Mouse (Mus musculus) limb, embryonic 14.5 days (tissue): Measurements from ENCODE around the gene Vmn1r24. TPM values are rescaled to one million over a fixed set of nuclear protein-coding genes. Genes with fewer than 3 reads are reported as not detected.
"Not testable (repeated sequence)": the region's sequence is repeated elsewhere in the genome, so short reads cannot be mapped to it uniquely, and the experiment has no call there.

Source experiments
- ATAC-seq: fragments of 200-750 bp; cut with Nextera tagmentation; 2 replicates; pipeline ENCODE4 v1.8.0; 2017; ENCODE audit warnings: low read depth, moderate number of reproducible peaks, moderate TSS enrichment; ENCODE audit not compliant: low FRiP score
- DNase-seq: peaks from one replicate; pipeline ENCODE4 v3.0.0-alpha.2; 2015; ENCODE audit warnings: low spot score
- H3K27ac ChIP-seq: fragments of 300-500 bp; sonication (generic); replicated peaks from 2 replicates; pipeline ENCODE4 v1.5.1; 2014; ENCODE audit warnings: low read depth, mild to moderate bottlenecking, low read length, moderate library complexity, mixed read lengths
- H3K27me3 ChIP-seq: fragments of 300-500 bp; sonication (generic); 2 replicates; pipeline ENCODE4 v1.6.1; 2014; ENCODE audit warnings: low read length, mixed read lengths; ENCODE audit not compliant: control insufficient read depth, insufficient read depth
- H3K36me3 ChIP-seq: fragments of 300-500 bp; sonication (generic); 2 replicates; pipeline ENCODE4 v1.6.1; 2014; ENCODE audit warnings: mild to moderate bottlenecking, low read length, moderate library complexity, mixed read lengths; ENCODE audit not compliant: control insufficient read depth, insufficient read depth
- H3K4me1 ChIP-seq: fragments of 300-500 bp; sonication (generic); 2 replicates; pipeline ENCODE4 v1.6.1; 2014; ENCODE audit warnings: antibody characterized with exemption, low read length, mixed read lengths; ENCODE audit not compliant: control insufficient read depth, insufficient read depth
- H3K4me2 ChIP-seq: fragments of 300-500 bp; sonication (generic); replicated peaks from 2 replicates; pipeline ENCODE4 v1.6.1; 2014; ENCODE audit warnings: low read depth, mild to moderate bottlenecking, low read length, moderate library complexity; ENCODE audit not compliant: severe bottlenecking
- H3K4me3 ChIP-seq: fragments of 300-500 bp; sonication (generic); replicated peaks from 2 replicates; pipeline ENCODE4 v1.5.1; 2014; ENCODE audit warnings: low read length
- H3K9ac ChIP-seq: fragments of 300-500 bp; sonication (generic); 2 replicates; pipeline ENCODE4 v1.6.1; 2014; ENCODE audit warnings: mild to moderate bottlenecking, low read depth, low read length, moderate library complexity; ENCODE audit not compliant: severe bottlenecking
- H3K9me3 ChIP-seq: fragments of 300-500 bp; sonication (generic); 2 replicates; pipeline ENCODE4 v1.6.1; 2016; ENCODE audit warnings: low read length; ENCODE audit not compliant: control insufficient read depth
- POLR2A ChIP-seq: fragments of 200-500 bp; IDR thresholded peaks from 2 replicates; pipeline ENCODE4 v1.8.0; 2012; ENCODE audit warnings: inconsistent platforms, mild to moderate bottlenecking, moderate library complexity, borderline replicate concordance; ENCODE audit not compliant: insufficient read depth, insufficient read length; ENCODE audit errors: extremely low read depth
- WGBS: fragments of 180-500 bp; shearing (Covaris S2); extraction: QIAGEN DNeasy Blood & Tissue Kit; methylation state at CpG from one replicate; pipeline ENCODE4 v1.1.7; 2014; 5-methylcytosine and 5-hydroxymethylcytosine counted together
- polyA plus RNA-seq, 2 experiments: library from polyadenylated mRNA; depleted of rRNA in 1 of 2; stranded (reverse) in 1 of 2; unstranded in 1 of 2; fragments of >200 nt; fragmentation: Nextera tagmentation in 1 of 2; extraction: Ambion mirVana in 1 of 2; gene quantifications; 2 replicates each; pipeline versions ENCODE4 v1.2.1 to v1.2.3; 2012 to 2014

Gene Vmn1r24
- polyA plus RNA-seq (2012; rRNA removed): not detected in 2 replicates
- polyA plus RNA-seq (2014; fragmentation: Nextera tagmentation; extraction: Ambion mirVana): not detected in 2 replicates

- H3K9me3 ChIP-seq, H3K4me2 ChIP-seq, H3K36me3 ChIP-seq, H3K4me1 ChIP-seq, H3K27ac ChIP-seq, H3K4me3 ChIP-seq, ATAC-seq, DNase-seq, H3K27me3 ChIP-seq, H3K9ac ChIP-seq: not testable (repeated sequence)
- 77% methylated on average over 1 of the region's 1 CpGs for WGBS
These were observed at the start of gene Vmn1r24 for GRCm38 (mm10) chr6:57961403-57961802. Gene Vmn1r24 (minus strand): TSS chr6:57961503.

- Histone ChIP-seq H3K4me3 (no peak within 1 kb of the TSS), H3K4me1 (no peaks in the 10 kb centered on the region), H3K9ac (no peak within 1 kb of the TSS), H3K4me2 (no peak within 1 kb of the TSS), H3K27me3 (no peaks in the 10 kb centered on the region), H3K9me3 (no peaks in the 10 kb centered on the region), H3K36me3 (no peaks in the 10 kb centered on the region), H3K27ac (no peak within 1 kb of the TSS)
- TF ChIP-seq POLR2A: no peak
- no peak for DNase-seq
- ATAC-seq: no peak
- WGBS: 57% methylated on average over 3 of the region's 3 CpGs
These were observed 19.4 kb upstream of the Vmn1r24 start, which contains the start of gene Vmn1r25 for GRCm38 (mm10) chr6:57980710-57981109. Gene Vmn1r25 (minus strand): TSS chr6:57980810.

DNA sequence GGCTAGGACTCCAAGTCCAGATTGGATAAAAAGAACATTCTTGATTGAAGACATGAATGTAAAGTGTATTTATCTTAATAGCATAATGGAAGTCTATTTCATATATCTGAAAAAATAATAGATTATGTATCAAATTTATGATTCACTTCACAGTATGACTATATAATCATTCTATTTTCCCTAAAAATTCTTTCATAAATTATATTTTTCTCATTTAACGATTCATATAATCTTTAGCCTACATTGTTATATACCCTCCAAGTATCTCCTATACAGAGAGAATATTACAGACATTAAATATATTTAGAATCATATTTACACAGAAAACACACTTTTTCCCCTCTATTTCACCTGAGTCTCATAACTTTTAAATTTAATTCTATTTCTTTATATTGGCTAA is 34.6 kb downstream of the Vmn1r24 start, which contains the start of gene Vmn1r23:
Gene Vmn1r23 (minus strand): TSS at position 101 of the 400 bp plus-strand sequence.
- ATAC-seq: no peak
- Histone ChIP-seq H3K27ac (no peak within 1 kb of the TSS), H3K4me1 (no peaks in the 10 kb centered on the region), H3K27me3 (no peaks in the 10 kb centered on the region), H3K4me2 (no peak within 1 kb of the TSS), H3K4me3 (no peak within 1 kb of the TSS), H3K9me3 (no peaks in the 10 kb centered on the region), H3K9ac (no peak within 1 kb of the TSS), H3K36me3 (no peaks in the 10 kb centered on the region)
- WGBS: 93% methylated on average over 1 of the region's 1 CpGs
- DNase-seq: no peak
- TF ChIP-seq POLR2A: no peak

DNA sequence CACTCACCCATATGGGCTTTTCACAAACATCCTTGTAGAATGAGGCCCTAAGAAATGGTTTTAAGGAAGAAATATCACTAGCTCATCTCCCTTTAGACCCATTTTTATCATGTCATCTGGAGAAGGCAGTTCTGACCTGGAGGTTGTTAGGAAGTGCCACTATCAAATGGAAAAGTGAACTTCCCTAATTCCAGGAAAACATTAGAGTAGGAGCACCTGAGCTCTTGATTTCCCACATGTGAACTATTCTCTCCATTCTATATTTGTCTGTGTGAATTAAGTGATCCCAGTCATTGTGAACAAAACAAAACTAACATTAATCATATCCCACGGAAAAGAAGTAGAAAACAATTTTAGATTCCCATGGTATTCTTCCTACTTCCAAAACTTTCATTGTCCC is 53.4 kb downstream of the Vmn1r24 start, which contains the start of gene Vmn1r22:
Gene Vmn1r22 (minus strand): TSS at position 101 of the 400 bp plus-strand sequence.
- no peaks in the 10 kb centered on the region for H3K9me3 ChIP-seq
- no peaks in the 10 kb centered on the region for H3K27me3 ChIP-seq
- no peak within 1 kb of the TSS for H3K4me2 ChIP-seq
- no peak within 1 kb of the TSS for H3K4me3 ChIP-seq
- no peaks in the 10 kb centered on the region for H3K36me3 ChIP-seq
- no peak within 1 kb of the TSS for H3K9ac ChIP-seq
- no peak for TF ChIP-seq POLR2A
- no peak within 1 kb of the TSS for H3K27ac ChIP-seq
- DNase-seq (no peak), ATAC-seq (no peak)
- WGBS: 86% methylated on average over 1 of the region's 1 CpGs
- H3K4me1 ChIP-seq: no peaks in the 10 kb centered on the region

Other genes starting within 250 kb of the Vmn1r24 start
- gene Vopp1, start 136.3 kb downstream of the Vmn1r24 start, polyA plus RNA-seq (2012; rRNA removed): 46.2 and 46.3 TPM in 2 replicates
- gene Vopp1, start 136.3 kb downstream of the Vmn1r24 start, polyA plus RNA-seq (2014; fragmentation: Nextera tagmentation; extraction: Ambion mirVana): 27.5 and 31.9 TPM in 2 replicates
- not detected in 2 replicates for gene Vmn1r21, start 111.2 kb downstream of the Vmn1r24 start, polyA plus RNA-seq (2012; rRNA removed)
- gene Vmn1r21, start 111.2 kb downstream of the Vmn1r24 start, polyA plus RNA-seq (2014; fragmentation: Nextera tagmentation; extraction: Ambion mirVana): not detected in 2 replicates
- gene Vmn1r22, start 53.5 kb downstream of the Vmn1r24 start, polyA plus RNA-seq (2012; rRNA removed): not detected in 2 replicates
- gene Vmn1r22, start 53.5 kb downstream of the Vmn1r24 start, polyA plus RNA-seq (2014; fragmentation: Nextera tagmentation; extraction: Ambion mirVana): not detected in 2 replicates
- gene Vmn1r23, start 34.7 kb downstream of the Vmn1r24 start, polyA plus RNA-seq (2012; rRNA removed): not detected in 2 replicates
- gene Vmn1r23, start 34.7 kb downstream of the Vmn1r24 start, polyA plus RNA-seq (2014; fragmentation: Nextera tagmentation; extraction: Ambion mirVana): not detected in 2 replicates
- gene Vmn1r25, start 19.3 kb upstream of the Vmn1r24 start, polyA plus RNA-seq (2012; rRNA removed): not detected in 2 replicates
- gene Vmn1r25, start 19.3 kb upstream of the Vmn1r24 start, polyA plus RNA-seq (2014; fragmentation: Nextera tagmentation; extraction: Ambion mirVana): not detected in 2 replicates
- not detected in 2 replicates for gene Vmn1r26, start 53.7 kb upstream of the Vmn1r24 start, polyA plus RNA-seq (2012; rRNA removed)
- not detected in 2 replicates for gene Vmn1r26, start 53.7 kb upstream of the Vmn1r24 start, polyA plus RNA-seq (2014; fragmentation: Nextera tagmentation; extraction: Ambion mirVana)